In genomic region chr13:109907634-109908033, GRCm38 (mm10) we compare ENCODE assay signal across 8 mouse cellular contexts.
A peak's percentile ranks its signal among the peaks of the same experiment; 100 is the strongest.
DNase-seq lines count a peak whose midpoint lies in the region; ATAC-seq lines count a peak whose summit lies in the region.

No protein-coding gene starts in this region.

- peak; percentile 81 for DNase-seq in forebrain, embryonic 14.5 days (ENCODE audit: low spot score)
- peak; percentile 78 to 80 for DNase-seq in cerebellum, postnatal 36 days
- peak; percentile 65 for DNase-seq in heart, adult 8-10 months (ENCODE audit: low spot score)
- DNase-seq in layer of hippocampus, postnatal 10 days (ENCODE audit: low spot score in 2 of 2) = peak; percentile 66 to 79
- peak; percentile 76 for DNase-seq in lung, postnatal 25 days (ENCODE audit: low spot score)
- DNase-seq in spleen, postnatal 14 days (ENCODE audit: low spot score in 2 of 2) = peak; percentile 65 to 74

- H3K27ac ChIP-seq in forebrain, embryonic 14.5 days (ENCODE audit: low read depth, low read length) = no peak overlapping the region
- H3K27ac ChIP-seq in forebrain, embryonic 13.5 days = no peak overlapping the region

- no peak overlapping the region for H3K4me2 ChIP-seq in forebrain, embryonic 14.5 days (ENCODE audit: low read length)
- no peak overlapping the region for H3K4me2 ChIP-seq in forebrain, embryonic 13.5 days

- H3K9me3 ChIP-seq in forebrain, embryonic 14.5 days (replicated peaks; ENCODE audit: control insufficient read depth, low read length) = no peaks in the 10 kb centered on the region
- no peaks in the 10 kb centered on the region for H3K9me3 ChIP-seq in forebrain, embryonic 13.5 days (replicated peaks)

- H3K4me3 ChIP-seq in forebrain, embryonic 14.5 days (ENCODE audit: low read depth, low read length) = no peak overlapping the region
- no peak overlapping the region for H3K4me3 ChIP-seq in forebrain, embryonic 13.5 days

- no peaks in the 10 kb centered on the region for H3K27me3 ChIP-seq in forebrain, embryonic 14.5 days (replicated peaks; ENCODE audit: control insufficient read depth, insufficient read depth, low read length)
- no peaks in the 10 kb centered on the region for H3K27me3 ChIP-seq in forebrain, embryonic 13.5 days

- no peaks in the 10 kb centered on the region for H3K36me3 ChIP-seq in forebrain, embryonic 14.5 days (ENCODE audit: control insufficient read depth, insufficient read depth, low read length)
- H3K36me3 ChIP-seq in forebrain, embryonic 13.5 days (ENCODE audit: poor library complexity, severe bottlenecking) = no peaks in the 10 kb centered on the region

- ATAC-seq in forebrain, embryonic 14.5 days = no peak
- no peak for ATAC-seq in forebrain, embryonic 13.5 days
- peak; percentile 68 for ATAC-seq in activated CD4-positive, CD25-positive, alpha-beta regulatory T cell, adult 4 months

- no peak overlapping the region for H3K9ac ChIP-seq in forebrain, embryonic 14.5 days (ENCODE audit: low read length)
- H3K9ac ChIP-seq in forebrain, embryonic 13.5 days = no peak overlapping the region

- peaks cover 19% of the 10 kb centered on the region for H3K4me1 ChIP-seq in forebrain, embryonic 14.5 days (ENCODE audit: control insufficient read depth, insufficient read depth, low read length)
- H3K4me1 ChIP-seq in forebrain, embryonic 13.5 days = peaks cover 46% of the 10 kb centered on the region

- 29% methylated on average over 9 of the region's 9 CpGs for whole genome bisulfite sequencing in forebrain, embryonic 14.5 days
- 31% methylated on average over 9 of the region's 9 CpGs for WGBS in forebrain, embryonic 13.5 days
